ENCODE assay signal across 21 mouse cellular contexts in the genomic region with DNA sequence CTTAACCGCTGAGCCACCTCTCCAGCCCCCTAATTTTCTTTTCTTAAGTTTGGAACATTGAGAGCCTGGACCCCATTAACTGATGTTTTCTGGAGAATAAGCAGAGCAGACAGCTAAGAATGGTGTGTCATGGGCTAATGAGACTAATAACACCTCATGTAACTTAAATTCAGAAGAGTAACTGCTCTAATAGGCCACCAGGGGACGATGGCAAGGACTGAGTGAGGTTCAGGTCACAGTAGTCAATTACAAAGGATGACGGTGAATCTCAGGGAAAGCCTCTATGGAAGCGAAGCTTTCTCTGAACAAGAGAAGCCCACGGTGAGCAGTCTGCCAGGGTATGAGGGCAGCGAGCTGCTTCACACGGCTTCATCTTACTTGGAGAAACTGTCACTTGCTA.
A peak's percentile ranks its signal among the peaks of the same experiment; 100 is the strongest.
DNase-seq lines count a peak whose midpoint lies in the region; ATAC-seq and TF ChIP-seq lines count a peak whose summit lies in the region.
"Had no signal": no experiment of that assay in that cellular context is flagged by ENCODE, and none has a peak within 500 bp of the region (broad histone marks: within the 10 kb centered on the region; RNA-seq: fewer than 3 reads in every experiment).

No protein-coding gene starts in this region.

- no peak for TF ChIP-seq EP300 in lung, postnatal 0 days (IDR thresholded peaks at IDR 0.05)

- no peak for ATAC-seq in kidney, postnatal 0 days (replicated peaks; ENCODE audit: low FRiP score, low read depth)
- ATAC-seq in lung, postnatal 0 days = no peak
- ATAC-seq in megakaryocyte-erythroid progenitor cell, adult 5-6 weeks (replicated peaks; ENCODE audit: low FRiP score, low TSS enrichment, poor library complexity, severe bottlenecking) = 0 out of 2 replicates have a peak, but pooled peaks have one; percentile 42

- H3K27ac ChIP-seq in kidney, postnatal 0 days = no peak overlapping the region
- no peak overlapping the region for H3K27ac ChIP-seq in lung, postnatal 0 days (ENCODE audit: low read length)
- H3K27ac ChIP-seq: embryonic facial prominence, embryonic 12.5 days; hindbrain, embryonic 12.5 days; limb, embryonic 12.5 days; neural tube, embryonic 15.5 days had no signal

- peaks cover 51% of the 10 kb centered on the region for H3K36me3 ChIP-seq in kidney, postnatal 0 days (ENCODE audit: insufficient read depth, low read length)
- peaks cover 45% of the 10 kb centered on the region; the same call in 1 of the 2 replicates for H3K36me3 ChIP-seq in lung, postnatal 0 days (ENCODE audit: insufficient read depth, low read length)

- H3K4me1 ChIP-seq in kidney, postnatal 0 days (replicated peaks; ENCODE audit: insufficient read depth, low read length) = no peaks in the 10 kb centered on the region
- no peaks in the 10 kb centered on the region for H3K4me1 ChIP-seq in lung, postnatal 0 days (ENCODE audit: insufficient read depth, low read depth, low read length)
- H3K4me1 ChIP-seq: embryonic facial prominence, embryonic 12.5 days; hindbrain, embryonic 12.5 days; limb, embryonic 12.5 days; neural tube, embryonic 15.5 days had no signal

- no peak overlapping the region for H3K4me2 ChIP-seq in kidney, postnatal 0 days (ENCODE audit: low read length)
- no peak overlapping the region for H3K4me2 ChIP-seq in lung, postnatal 0 days (replicated peaks; ENCODE audit: low read depth, low read length)
- H3K4me2 ChIP-seq: embryonic facial prominence, embryonic 12.5 days; heart, embryonic 11.5 days; hindbrain, embryonic 12.5 days; limb, embryonic 12.5 days; neural tube, embryonic 15.5 days had no signal

- H3K27me3 ChIP-seq in kidney, postnatal 0 days (ENCODE audit: insufficient read depth, low read length) = no peaks in the 10 kb centered on the region
- H3K27me3 ChIP-seq in lung, postnatal 0 days (replicated peaks; ENCODE audit: insufficient read depth, low read length) = no peaks in the 10 kb centered on the region
- H3K27me3 ChIP-seq: embryonic facial prominence, embryonic 12.5 days; hindbrain, embryonic 12.5 days; limb, embryonic 12.5 days; megakaryocyte, embryonic 14.5 days; neural tube, embryonic 15.5 days had no signal

- no peak overlapping the region for H3K9ac ChIP-seq in kidney, postnatal 0 days (ENCODE audit: low read depth, low read length)
- H3K9ac ChIP-seq in lung, postnatal 0 days (replicated peaks; ENCODE audit: low read depth) = no peak overlapping the region
- H3K9ac ChIP-seq: embryonic facial prominence, embryonic 12.5 days; hindbrain, embryonic 12.5 days; limb, embryonic 12.5 days; neural tube, embryonic 15.5 days had no signal

- WGBS in kidney, postnatal 0 days = 85% methylated on average over 7 of the region's 7 CpGs
- WGBS in lung, postnatal 0 days = 80% methylated on average over 7 of the region's 7 CpGs

- no peaks in the 10 kb centered on the region for H3K9me3 ChIP-seq in kidney, postnatal 0 days (replicated peaks; ENCODE audit: low read length)
- H3K9me3 ChIP-seq in lung, postnatal 0 days (ENCODE audit: low read length) = no peaks in the 10 kb centered on the region
- H3K9me3 ChIP-seq: embryonic facial prominence, embryonic 12.5 days; hindbrain, embryonic 12.5 days; limb, embryonic 12.5 days; megakaryocyte, embryonic 14.5 days; neural tube, embryonic 15.5 days had no signal

- DNase-seq in kidney, postnatal 0 days (ENCODE audit: low spot score) = no peak
- DNase-seq in kidney, adult 8-10 months = no peak
- no peak for DNase-seq in lung, postnatal 0 days (ENCODE audit: low spot score)
- DNase-seq in lung, postnatal 25 days (ENCODE audit: low spot score) = no peak
- DNase-seq in R1 (ENCODE audit: low read depth, low spot score) = peak; percentile 47
- no peak for DNase-seq in layer of hippocampus, postnatal 14 days (ENCODE audit: low spot score in 2 of 2)
- DNase-seq: adrenal gland, adult 2 months; cerebellum, adult 18-20 months; cerebellum, postnatal 14 days; heart, postnatal 14 days; kidney, adult 2 months; kidney, postnatal 14 days; lung, postnatal 14 days; right cerebral cortex, adult 18-20 months had no signal

- TF ChIP-seq CTCF in kidney, postnatal 0 days (IDR thresholded peaks at IDR 0.05; ENCODE audit: low read depth) = peak; percentile 52; the same call in 1 of the 2 replicates
- TF ChIP-seq CTCF in lung, postnatal 0 days (IDR thresholded peaks at IDR 0.05) = peak; percentile 51

- no peak overlapping the region for H3K4me3 ChIP-seq in kidney, postnatal 0 days (replicated peaks; ENCODE audit: low read depth, low read length)
- no peak overlapping the region for H3K4me3 ChIP-seq in lung, postnatal 0 days (ENCODE audit: low read depth, low read length)
- H3K4me3 ChIP-seq: embryonic facial prominence, embryonic 12.5 days; hindbrain, embryonic 12.5 days; limb, embryonic 12.5 days; megakaryocyte, embryonic 14.5 days; neural tube, embryonic 15.5 days had no signal
